In genomic region chr9:20887191-20887590, GRCm38 (mm10) we compare ENCODE assay signal across 8 mouse cellular contexts. TPM values are rescaled to one million over a fixed set of nuclear protein-coding genes. Genes with fewer than 3 reads are reported as not detected.
DNase-seq lines count a peak whose midpoint lies in the region; ATAC-seq lines count a peak whose summit lies in the region.

No protein-coding gene starts in this region.

- H3K4me1 ChIP-seq in liver, embryonic 11.5 days (replicated peaks; ENCODE audit: control insufficient read depth, insufficient read depth, low read length) = peaks cover 16% of the 10 kb centered on the region
- H3K4me1 ChIP-seq in embryonic facial prominence, embryonic 13.5 days = peaks cover 11% of the 10 kb centered on the region
- peaks cover 16% of the 10 kb centered on the region for H3K4me1 ChIP-seq in hindbrain, embryonic 15.5 days (replicated peaks)
- H3K4me1 ChIP-seq in midbrain, embryonic 15.5 days = peaks cover 16% of the 10 kb centered on the region

- H3K27me3 ChIP-seq in liver, embryonic 11.5 days (replicated peaks; ENCODE audit: control insufficient read depth, insufficient read depth, low read length) = no peaks in the 10 kb centered on the region
- H3K27me3 ChIP-seq in embryonic facial prominence, embryonic 13.5 days = no peaks in the 10 kb centered on the region
- H3K27me3 ChIP-seq in hindbrain, embryonic 15.5 days = no peaks in the 10 kb centered on the region
- no peaks in the 10 kb centered on the region for H3K27me3 ChIP-seq in midbrain, embryonic 15.5 days (replicated peaks)

- no peak overlapping the region for H3K4me3 ChIP-seq in liver, embryonic 11.5 days (ENCODE audit: low read depth, low read length)
- no peak overlapping the region for H3K4me3 ChIP-seq in embryonic facial prominence, embryonic 13.5 days
- peak overlapping the region; percentile 81; the same call in 1 of the 2 replicates for H3K4me3 ChIP-seq in hindbrain, embryonic 15.5 days
- H3K4me3 ChIP-seq in midbrain, embryonic 15.5 days = 0 out of 2 replicates have a peak overlapping the region, but pooled peaks have one; percentile 89

- H3K4me2 ChIP-seq in liver, embryonic 11.5 days = peak overlapping the region; percentile 76; the same call in 1 of the 2 replicates
- H3K4me2 ChIP-seq in embryonic facial prominence, embryonic 13.5 days = peak overlapping the region; percentile 82; the same call in 1 of the 2 replicates
- H3K4me2 ChIP-seq in hindbrain, embryonic 15.5 days = peak overlapping the region; percentile 78
- peak overlapping the region; percentile 81 for H3K4me2 ChIP-seq in midbrain, embryonic 15.5 days

- no peak for ATAC-seq in liver, embryonic 11.5 days (replicated peaks; ENCODE audit: low FRiP score)
- ATAC-seq in embryonic facial prominence, embryonic 13.5 days (ENCODE audit: insufficient number of reproducible peaks, insufficient read depth, low FRiP score, low TSS enrichment, low read depth) = no peak
- ATAC-seq in hindbrain, embryonic 15.5 days (ENCODE audit: low FRiP score, low read depth) = no peak
- no peak for ATAC-seq in midbrain, embryonic 15.5 days (replicated peaks)

- H3K9ac ChIP-seq in liver, embryonic 11.5 days (ENCODE audit: low read depth, low read length) = no peak overlapping the region; the same call in 1 of the 2 replicates
- no peak overlapping the region for H3K9ac ChIP-seq in embryonic facial prominence, embryonic 13.5 days
- no peak overlapping the region for H3K9ac ChIP-seq in hindbrain, embryonic 15.5 days
- H3K9ac ChIP-seq in midbrain, embryonic 15.5 days = no peak overlapping the region

- DNase-seq in liver, embryonic 11.5 days (ENCODE audit: low spot score) = no peak
- no peak for DNase-seq in liver
- no peak for DNase-seq in urinary bladder, postnatal 25 days (ENCODE audit: low spot score)
- no peak for DNase-seq in frontal cortex, postnatal 25 days (ENCODE audit: low spot score in 2 of 2)
- no peak for DNase-seq in lung, postnatal 14 days

- H3K27ac ChIP-seq in liver, embryonic 11.5 days (ENCODE audit: low read depth, low read length) = no peak overlapping the region
- peak overlapping the region; percentile 95; the same call in 1 of the 2 replicates for H3K27ac ChIP-seq in embryonic facial prominence, embryonic 13.5 days
- peak overlapping the region; percentile 90 for H3K27ac ChIP-seq in hindbrain, embryonic 15.5 days (replicated peaks)
- peak overlapping the region; percentile 86 for H3K27ac ChIP-seq in midbrain, embryonic 15.5 days

- WGBS in liver, embryonic 11.5 days = 87% methylated on average over 6 of the region's 6 CpGs
- WGBS in embryonic facial prominence, embryonic 13.5 days = 83% methylated on average over 6 of the region's 6 CpGs
- 89% methylated on average over 6 of the region's 6 CpGs for WGBS in hindbrain, embryonic 15.5 days
- WGBS in midbrain, embryonic 15.5 days = 88% methylated on average over 6 of the region's 6 CpGs

- H3K9me3 ChIP-seq in liver, embryonic 11.5 days (ENCODE audit: control insufficient read depth, low read length) = no peaks in the 10 kb centered on the region
- peaks cover 3% of the 10 kb centered on the region; the same call in 1 of the 2 replicates for H3K9me3 ChIP-seq in embryonic facial prominence, embryonic 13.5 days
- H3K9me3 ChIP-seq in hindbrain, embryonic 15.5 days = no peaks in the 10 kb centered on the region
- H3K9me3 ChIP-seq in midbrain, embryonic 15.5 days = no peaks in the 10 kb centered on the region

- H3K36me3 ChIP-seq in liver, embryonic 11.5 days (ENCODE audit: control insufficient read depth, insufficient read depth, low read length) = peaks cover 29% of the 10 kb centered on the region
- peaks cover 29% of the 10 kb centered on the region for H3K36me3 ChIP-seq in embryonic facial prominence, embryonic 13.5 days
- H3K36me3 ChIP-seq in hindbrain, embryonic 15.5 days = peaks cover 29% of the 10 kb centered on the region
- peaks cover 21% of the 10 kb centered on the region for H3K36me3 ChIP-seq in midbrain, embryonic 15.5 days (replicated peaks)

RNA-seq across cellular contexts. Expression of gene Ppan, which starts 0.8 kb away (rescaled TPM):
- polyA plus RNA-seq in liver, embryonic 11.5 days (2014; fragmentation: Nextera tagmentation; extraction: Ambion mirVana) = 170 and 178 TPM in 2 replicates
- 86.2 and 87.6 TPM in 2 replicates for polyA plus RNA-seq in embryonic facial prominence, embryonic 13.5 days (2015; fragmentation: Nextera tagmentation; extraction: Ambion mirVana)
- 46.3 and 47.5 TPM in 2 replicates for polyA plus RNA-seq in hindbrain, embryonic 15.5 days (2015; fragmentation: Nextera tagmentation; extraction: Ambion mirVana)
- 49.1 and 50.5 TPM in 2 replicates for polyA plus RNA-seq in midbrain, embryonic 15.5 days (2015; fragmentation: Nextera tagmentation; extraction: Ambion mirVana)

RNA-seq across cellular contexts. Expression of gene Angptl6, which starts 7.7 kb away (rescaled TPM):
- 9.4 TPM in 2 replicates for polyA plus RNA-seq in liver, embryonic 11.5 days (2014; fragmentation: Nextera tagmentation; extraction: Ambion mirVana)
- 3.6 and 5.4 TPM in 2 replicates for polyA plus RNA-seq in embryonic facial prominence, embryonic 13.5 days (2015; fragmentation: Nextera tagmentation; extraction: Ambion mirVana)
- polyA plus RNA-seq in hindbrain, embryonic 15.5 days (2015; fragmentation: Nextera tagmentation; extraction: Ambion mirVana) = 14.7 and 15.1 TPM in 2 replicates
- polyA plus RNA-seq in midbrain, embryonic 15.5 days (2015; fragmentation: Nextera tagmentation; extraction: Ambion mirVana) = 15.3 and 16.8 TPM in 2 replicates

RNA-seq across cellular contexts. Expression of gene Eif3g, which starts 11.2 kb away (rescaled TPM):
- 440 and 448 TPM in 2 replicates for polyA plus RNA-seq in liver, embryonic 11.5 days (2014; fragmentation: Nextera tagmentation; extraction: Ambion mirVana)
- 292 and 343 TPM in 2 replicates for polyA plus RNA-seq in embryonic facial prominence, embryonic 13.5 days (2015; fragmentation: Nextera tagmentation; extraction: Ambion mirVana)
- 249 and 256 TPM in 2 replicates for polyA plus RNA-seq in hindbrain, embryonic 15.5 days (2015; fragmentation: Nextera tagmentation; extraction: Ambion mirVana)
- polyA plus RNA-seq in midbrain, embryonic 15.5 days (2015; fragmentation: Nextera tagmentation; extraction: Ambion mirVana) = 245 and 249 TPM in 2 replicates

RNA-seq across cellular contexts. Expression of gene A230050P20Rik, which starts 18.7 kb away (rescaled TPM):
- 7.1 and 8.8 TPM in 2 replicates for polyA plus RNA-seq in liver, embryonic 11.5 days (2014; fragmentation: Nextera tagmentation; extraction: Ambion mirVana)
- 7.5 and 9.1 TPM in 2 replicates for polyA plus RNA-seq in embryonic facial prominence, embryonic 13.5 days (2015; fragmentation: Nextera tagmentation; extraction: Ambion mirVana)
- 12.9 and 13.2 TPM in 2 replicates for polyA plus RNA-seq in hindbrain, embryonic 15.5 days (2015; fragmentation: Nextera tagmentation; extraction: Ambion mirVana)
- 6.8 and 7.3 TPM in 2 replicates for polyA plus RNA-seq in midbrain, embryonic 15.5 days (2015; fragmentation: Nextera tagmentation; extraction: Ambion mirVana)

Comparison
In these comparisons a context has a peak if more than half of its experiments do, and no peak if none do; other contexts are left out.
1. H3K4me3 ChIP-seq: peak in hindbrain, embryonic 15.5 days (single experiment) and midbrain, embryonic 15.5 days (single experiment); none in liver, embryonic 11.5 days (single experiment) and embryonic facial prominence, embryonic 13.5 days (single experiment).
2. Peak in every context shown above with its lines, with median percentiles within 50 percentile points of each other: H3K4me2 ChIP-seq.